Mouse (Mus musculus) G1E (cell line): ENCODE results near the gene Entpd2.

ENCODE experiments used
- CTCF ChIP-seq: IDR thresholded peaks from 2 replicates; pipeline ENCODE4 v1.5.1; 2012; ENCODE audit warnings: low read depth, low read length, inconsistent platforms, mixed read lengths
- GATA1 ChIP-seq: IDR thresholded peaks from 2 replicates; pipeline ENCODE4 v1.6.1; 2012; ENCODE audit warnings: borderline replicate concordance, low read length, inconsistent platforms, mixed read lengths
- TAL1 ChIP-seq: conservative IDR thresholded peaks from 2 replicates; pipeline ENCODE4 v1.6.1; 2012; ENCODE audit warnings: low read depth, low read length, inconsistent platforms, mixed read lengths

DNA sequence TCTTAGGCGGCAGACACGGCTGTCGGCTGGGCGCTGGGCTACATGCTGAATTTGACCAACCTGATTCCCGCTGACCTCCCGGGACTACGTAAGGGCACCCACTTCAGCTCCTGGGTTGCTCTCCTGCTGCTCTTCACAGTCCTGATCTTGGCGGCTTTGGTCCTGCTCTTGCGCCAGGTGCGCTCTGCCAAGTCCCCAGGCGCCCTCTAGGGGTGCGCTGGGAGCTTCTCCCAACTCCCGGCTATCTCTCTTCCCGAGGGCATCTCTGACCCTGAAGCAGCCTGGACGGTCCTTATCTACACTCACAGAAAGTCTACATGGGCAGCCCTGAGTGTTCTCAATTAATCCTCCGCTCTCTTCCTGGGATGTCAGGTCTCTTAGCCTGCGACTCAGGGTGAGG is 5.1 kb downstream of the Entpd2 start:
- no peak for TF ChIP-seq CTCF
- no peak for TF ChIP-seq TAL1
- TF ChIP-seq GATA1, result no peak
